Mouse (Mus musculus) adrenal gland, postnatal 25 days (tissue): ENCODE data around the gene Gimap8. TPM values are rescaled to one million over a fixed set of nuclear protein-coding genes. Genes with fewer than 3 reads are reported as not detected.

Experiments used
- DNase-seq: peaks from one replicate; pipeline ENCODE4 v3.0.0; 2021; ENCODE audit warnings: mixed read lengths
- total RNA-seq: library from RNA; stranded (reverse); gene quantifications from 2 replicates; pipeline ENCODE4 v1.2.3, GENCODE M21; 2021

Gimap8 gene
- total RNA-seq, 1 experiment from 2014 or later: 13.7 TPM

- DNase-seq: no peak
Measured at GRCm38 (mm10) chr6:48638553-48638952, 8.5 kb upstream of the Gimap8 start.

- no peak for DNase-seq
Measured at GRCm38 (mm10) chr6:48641391-48641790, 5.6 kb upstream of the Gimap8 start.

- no peak for DNase-seq
Measured at GRCm38 (mm10) chr6:48642764-48643292, 4.2 kb upstream of the Gimap8 start.

- DNase-seq: peak; percentile 69
Measured at GRCm38 (mm10) chr6:48645660-48646308, 1.2 kb upstream of the Gimap8 start.

GRCm38 (mm10) chr6:48646309-48646690 lies 734 bp upstream of the Gimap8 start:
- DNase-seq: no peak

- no peak for DNase-seq
Measured at GRCm38 (mm10) chr6:48647611-48648010, 577 bp downstream of the Gimap8 start.

GRCm38 (mm10) chr6:48648779-48649178 lies 1.7 kb downstream of the Gimap8 start:
- no peak for DNase-seq

- DNase-seq: no peak
Measured at GRCm38 (mm10) chr6:48650041-48650440, 3.0 kb downstream of the Gimap8 start.

- no peak for DNase-seq
Measured at GRCm38 (mm10) chr6:48658721-48659120, 11.7 kb downstream of the Gimap8 start.

GRCm38 (mm10) chr6:48664750-48665149 lies 17.7 kb downstream of the Gimap8 start:
- DNase-seq: no peak

- DNase-seq: no peak
Measured at GRCm38 (mm10) chr6:48665471-48665870, 18.4 kb downstream of the Gimap8 start.

- no peak for DNase-seq
Measured at GRCm38 (mm10) chr6:48666159-48666586, 19.1 kb downstream of the Gimap8 start.

- no peak for DNase-seq
Measured at GRCm38 (mm10) chr6:48668022-48668421, 21.0 kb downstream of the Gimap8 start.

GRCm38 (mm10) chr6:48669446-48669969 lies 22.5 kb downstream of the Gimap8 start:
- DNase-seq: no peak

GRCm38 (mm10) chr6:48674291-48675058 lies 27.4 kb downstream of the Gimap8 start:
- no peak for DNase-seq

GRCm38 (mm10) chr6:48675400-48675930 lies 28.4 kb downstream of the Gimap8 start:
- no peak for DNase-seq

GRCm38 (mm10) chr6:48675931-48676859 lies 29.2 kb downstream of the Gimap8 start, which contains the start of gene Gimap9:
TSS of gene Gimap9 (plus strand) at chr6:48676129.
- no peak for DNase-seq

GRCm38 (mm10) chr6:48676860-48677415 lies 29.9 kb downstream of the Gimap8 start:
- DNase-seq: no peak

GRCm38 (mm10) chr6:48677492-48678345 lies 30.7 kb downstream of the Gimap8 start:
- DNase-seq: no peak

GRCm38 (mm10) chr6:48678391-48678790 lies 31.4 kb downstream of the Gimap8 start:
- DNase-seq: no peak
